Mouse (Mus musculus): ENCODE data around the gene Ppp1r13b. TPM values are rescaled to one million over a fixed set of nuclear protein-coding genes. Genes with fewer than 3 reads are reported as not detected.
A peak's percentile ranks its signal among the peaks of the same experiment; 100 is the strongest.
"Not testable (repeated sequence)": the region's sequence is repeated elsewhere in the genome, so short reads cannot be mapped to it uniquely, and the experiment has no call there.

Ppp1r13b gene
- 17.8 and 19.7 TPM in 2 replicates for polyA plus RNA-seq (2015; fragmentation: Nextera tagmentation; extraction: Ambion mirVana)

DNA sequence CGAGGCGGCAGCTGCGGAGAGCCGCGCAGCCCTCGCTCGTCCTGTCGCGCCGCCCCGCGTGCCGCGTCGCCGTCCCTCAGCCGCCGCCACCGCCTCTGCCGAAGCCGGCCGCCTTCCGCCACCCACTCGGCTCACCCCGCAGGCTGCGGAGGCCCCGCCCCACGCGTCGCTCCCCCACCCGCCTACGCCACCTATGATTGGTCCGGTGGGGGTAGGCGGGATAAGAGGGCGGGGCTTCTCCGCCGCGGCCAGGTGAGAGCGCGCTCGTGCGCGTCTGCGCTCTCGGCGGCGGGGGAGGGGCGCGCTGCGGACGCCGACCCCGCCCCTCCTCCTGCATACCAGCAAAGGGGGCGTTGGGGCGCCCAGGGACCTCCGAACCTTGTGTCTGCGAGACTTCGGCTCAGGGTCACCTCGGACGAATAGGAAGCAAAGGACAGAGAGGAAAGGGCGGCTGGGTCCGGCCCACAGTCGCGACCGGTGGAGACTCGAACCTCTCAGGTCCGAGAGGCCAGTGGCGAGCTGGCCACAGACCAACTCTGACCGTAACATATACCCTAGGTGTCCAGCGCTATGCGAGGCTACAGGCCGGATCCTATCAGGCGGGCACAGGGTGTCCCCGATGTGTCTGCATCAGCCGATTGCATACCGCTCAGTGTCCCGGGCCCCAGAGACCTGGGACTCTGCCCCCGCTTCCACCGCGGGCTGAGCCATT, at the start of gene Ppp1r13b:
TSS of gene Ppp1r13b (minus strand) at position 141 of the 712 bp plus-strand sequence.
- ATAC-seq: peak; percentile 95
- WGBS: under 1% methylated on average over 78 of the region's 80 CpGs
- H3K9ac ChIP-seq (replicated peaks): peak within 1 kb of the TSS; percentile 92
- peak within 1 kb of the TSS; percentile 83 for H3K4me3 ChIP-seq (replicated peaks)
- H3K4me2 ChIP-seq (replicated peaks): peak within 1 kb of the TSS; percentile 82
- H3K27me3 ChIP-seq: peaks cover 39% of the 10 kb centered on the region
- no peaks in the 10 kb centered on the region for H3K9me3 ChIP-seq
- H3K27ac ChIP-seq: peak within 1 kb of the TSS; percentile 94
- H3K4me1 ChIP-seq (replicated peaks): peaks cover 16% of the 10 kb centered on the region
- H3K36me3 ChIP-seq: no peaks in the 10 kb centered on the region

DNA sequence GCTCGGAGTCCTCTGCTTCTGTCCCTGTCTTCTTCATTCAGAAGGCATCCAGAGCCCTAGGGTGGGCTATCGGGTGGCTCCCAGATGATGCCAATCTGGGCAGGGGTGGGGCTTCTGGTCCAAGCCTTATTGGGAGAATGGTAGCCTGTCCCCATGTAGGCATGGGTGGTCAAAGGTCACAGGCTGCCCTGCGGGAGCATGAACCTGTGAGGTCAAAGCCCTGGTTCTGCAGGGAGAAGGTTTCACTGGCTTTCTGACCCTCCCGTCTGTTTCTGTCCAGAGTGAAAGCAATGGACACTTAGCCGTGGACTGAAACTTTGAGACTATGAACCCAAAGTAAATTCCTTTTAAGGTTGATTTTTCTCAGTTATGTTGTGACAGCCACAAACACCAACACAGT, 48.3 kb upstream of the Ppp1r13b start:
- H3K36me3 ChIP-seq: peaks cover 21% of the 10 kb centered on the region

DNA sequence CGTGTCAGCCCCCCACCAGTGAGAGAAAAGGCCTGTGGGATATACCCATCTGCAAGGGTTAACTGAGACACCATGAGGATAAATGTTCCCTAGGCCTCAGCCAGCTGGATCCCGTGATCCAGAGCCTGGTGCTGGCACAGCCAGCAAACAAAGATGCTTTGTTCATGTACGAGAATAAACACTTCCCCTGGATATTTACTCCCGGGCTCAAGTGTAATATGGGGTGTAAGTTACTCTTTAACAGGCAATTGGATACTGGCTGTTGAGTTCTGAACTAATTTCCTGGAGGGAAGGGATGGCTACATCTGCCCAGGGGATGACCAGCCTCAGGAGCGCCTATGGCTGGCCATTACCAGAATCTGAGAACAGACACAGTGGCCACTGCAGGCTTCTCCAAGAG, 43.8 kb upstream of the Ppp1r13b start:
- ATAC-seq: no peak
- no peaks in the 10 kb centered on the region for H3K36me3 ChIP-seq
- H3K4me3 ChIP-seq (replicated peaks): no peak overlapping the region
- no peaks in the 10 kb centered on the region for H3K4me1 ChIP-seq (replicated peaks)
- H3K4me2 ChIP-seq (replicated peaks): no peak overlapping the region
- WGBS: 66% methylated on average over 5 of the region's 5 CpGs
- H3K27me3 ChIP-seq: no peaks in the 10 kb centered on the region
- no peak overlapping the region for H3K27ac ChIP-seq
- no peaks in the 10 kb centered on the region for H3K9me3 ChIP-seq
- no peak overlapping the region; the same call in 1 of the 2 replicates for H3K9ac ChIP-seq (replicated peaks)

More for the DNA sequence above, 48.3 kb upstream of the Ppp1r13b start:
- Histone ChIP-seq H3K4me1 (replicated peaks) (no peaks in the 10 kb centered on the region), H3K4me2 (replicated peaks) (no peak overlapping the region), H3K9me3 (no peaks in the 10 kb centered on the region), H3K27me3 (no peaks in the 10 kb centered on the region), H3K9ac (replicated peaks) (no peak overlapping the region), H3K27ac (no peak overlapping the region), H3K4me3 (replicated peaks) (no peak overlapping the region)
- no peak for ATAC-seq
- 83% methylated on average over 5 of the region's 5 CpGs for WGBS

DNA sequence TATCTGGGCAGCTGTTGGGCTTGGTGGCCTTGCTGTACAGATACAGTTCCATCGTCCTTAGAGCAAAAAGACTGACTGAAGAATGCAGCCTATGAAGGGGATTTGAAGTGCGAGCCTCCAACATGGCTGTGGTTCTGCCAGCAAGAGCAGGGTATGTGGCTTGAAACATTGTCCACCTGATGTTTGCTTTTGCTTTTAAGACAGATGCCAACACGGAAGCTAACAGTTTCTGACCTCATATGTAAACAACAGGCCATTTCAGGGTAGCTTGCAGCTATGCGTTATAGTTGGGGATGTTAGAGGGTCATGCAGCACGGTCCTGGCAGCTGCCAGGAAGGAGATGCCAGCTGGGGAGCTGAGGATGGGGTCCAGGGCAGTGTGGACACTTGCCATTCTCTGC, 42.6 kb upstream of the Ppp1r13b start:
- no peak for ATAC-seq
- WGBS: 81% methylated on average over 5 of the region's 5 CpGs
- H3K9me3 ChIP-seq: no peaks in the 10 kb centered on the region

DNA sequence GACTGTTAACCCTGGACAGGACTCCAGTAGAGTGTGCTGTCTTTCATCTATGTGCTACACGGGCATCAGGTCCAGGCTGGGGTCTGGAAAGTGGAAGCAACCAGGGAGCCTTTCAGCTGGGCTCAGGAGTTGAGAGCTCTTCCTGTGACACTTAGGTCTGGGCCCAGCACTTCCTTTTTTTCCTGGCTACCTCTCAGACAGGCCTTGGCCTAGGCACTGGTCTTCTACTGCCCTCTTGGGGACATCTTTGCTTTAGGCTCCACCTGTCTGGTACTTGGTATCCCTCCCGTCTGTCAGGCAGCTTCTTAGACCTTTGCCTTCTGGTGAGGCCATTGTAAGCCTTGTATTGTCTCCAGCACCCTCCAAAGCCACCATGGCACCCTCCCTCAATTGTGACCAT, 38.8 kb upstream of the Ppp1r13b start:
- H3K4me3 ChIP-seq (replicated peaks): no peak overlapping the region
- H3K27me3 ChIP-seq: no peaks in the 10 kb centered on the region
- H3K27ac ChIP-seq: no peak overlapping the region
- H3K9ac ChIP-seq (replicated peaks): no peak overlapping the region
- no peak overlapping the region for H3K4me2 ChIP-seq (replicated peaks)
- ATAC-seq: no peak
- 55% methylated on average over 2 of the region's 2 CpGs for WGBS
- no peaks in the 10 kb centered on the region for H3K9me3 ChIP-seq
- H3K4me1 ChIP-seq (replicated peaks): peaks cover 8% of the 10 kb centered on the region
- no peaks in the 10 kb centered on the region for H3K36me3 ChIP-seq

More for the DNA sequence above, 42.6 kb upstream of the Ppp1r13b start:
- H3K27me3 ChIP-seq: no peaks in the 10 kb centered on the region
- H3K36me3 ChIP-seq: no peaks in the 10 kb centered on the region
- no peak overlapping the region for H3K4me2 ChIP-seq (replicated peaks)
- no peak overlapping the region for H3K9ac ChIP-seq (replicated peaks)
- H3K4me3 ChIP-seq (replicated peaks): no peak overlapping the region
- no peaks in the 10 kb centered on the region for H3K4me1 ChIP-seq (replicated peaks)
- no peak overlapping the region for H3K27ac ChIP-seq

DNA sequence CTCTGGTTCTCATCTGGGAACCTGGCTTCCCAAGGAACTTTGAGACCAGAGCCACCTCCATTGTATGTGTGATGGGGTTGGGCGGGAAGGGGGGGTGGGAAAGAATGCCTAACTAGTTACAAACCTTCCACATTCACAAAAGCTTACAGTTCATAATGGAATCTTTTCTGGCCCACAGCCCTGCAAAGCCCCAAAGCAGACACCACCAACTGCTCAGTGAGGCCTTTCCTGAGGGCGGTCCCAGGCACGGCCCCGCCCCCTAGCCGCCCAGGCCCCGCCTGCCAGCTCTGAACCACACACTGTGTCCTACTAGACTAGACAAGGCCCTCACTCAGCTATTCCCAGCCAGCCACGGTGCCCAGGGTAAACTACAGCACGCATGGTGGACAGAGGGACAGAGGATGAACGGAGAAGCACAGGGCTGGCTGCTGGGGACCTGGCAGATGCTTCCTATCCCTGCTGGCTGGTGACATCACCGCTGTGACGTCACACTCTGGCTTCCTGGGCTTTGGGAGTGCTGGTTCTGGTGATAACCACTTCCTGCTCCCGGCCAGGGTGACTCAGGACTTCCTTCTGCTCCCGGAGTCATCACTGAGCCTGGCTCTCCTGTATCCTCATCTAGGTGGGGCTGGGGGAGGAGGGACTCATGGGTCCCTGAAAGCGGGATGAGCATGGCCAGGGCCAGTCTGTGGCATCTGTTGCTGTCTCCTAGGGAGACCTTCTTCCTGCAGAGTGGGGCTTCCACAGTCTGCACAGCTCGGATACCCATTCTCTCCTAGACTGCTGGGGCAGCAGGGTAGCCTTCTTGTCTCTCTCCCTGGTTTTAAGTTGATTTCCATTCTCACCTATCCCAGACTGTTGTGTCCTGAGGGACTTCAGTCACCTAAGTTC, 38.1 kb upstream of the Ppp1r13b start:
- not testable (repeated sequence) for H3K9me3 ChIP-seq; H3K4me1 ChIP-seq (replicated peaks); H3K4me2 ChIP-seq (replicated peaks); H3K27me3 ChIP-seq; H3K9ac ChIP-seq (replicated peaks); H3K36me3 ChIP-seq; H3K27ac ChIP-seq; H3K4me3 ChIP-seq (replicated peaks)
- peak; percentile 49; the same call in 1 of the 2 replicates for ATAC-seq
- WGBS: 69% methylated on average over 9 of the region's 15 CpGs

DNA sequence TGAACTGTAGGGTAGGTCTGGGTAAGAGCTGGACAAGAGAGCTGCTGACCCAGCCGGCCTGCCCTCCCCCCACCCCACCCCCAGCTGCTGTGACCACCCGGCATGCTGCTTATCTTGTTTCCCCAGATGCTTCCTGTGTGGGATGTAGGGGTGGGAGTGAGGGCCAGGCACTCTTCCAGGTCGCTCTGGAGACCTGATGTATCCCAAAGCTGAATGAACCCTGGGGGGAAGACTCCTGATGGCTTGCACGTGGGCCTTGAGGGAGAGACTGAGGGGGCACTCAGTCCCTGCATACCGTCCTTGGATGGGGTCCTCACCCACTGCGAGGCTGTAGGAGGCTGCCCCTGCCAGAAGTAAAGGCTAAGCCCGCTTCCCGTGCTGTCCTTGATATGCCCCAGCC, 37.2 kb upstream of the Ppp1r13b start:
- 60% methylated on average over 8 of the region's 8 CpGs for WGBS
- Histone ChIP-seq H3K27ac (no peak overlapping the region), H3K4me1 (replicated peaks) (peaks cover 8% of the 10 kb centered on the region), H3K9me3 (no peaks in the 10 kb centered on the region), H3K36me3 (no peaks in the 10 kb centered on the region), H3K4me2 (replicated peaks) (no peak overlapping the region), H3K27me3 (no peaks in the 10 kb centered on the region), H3K9ac (replicated peaks) (no peak overlapping the region), H3K4me3 (replicated peaks) (no peak overlapping the region)
- no peak for ATAC-seq

DNA sequence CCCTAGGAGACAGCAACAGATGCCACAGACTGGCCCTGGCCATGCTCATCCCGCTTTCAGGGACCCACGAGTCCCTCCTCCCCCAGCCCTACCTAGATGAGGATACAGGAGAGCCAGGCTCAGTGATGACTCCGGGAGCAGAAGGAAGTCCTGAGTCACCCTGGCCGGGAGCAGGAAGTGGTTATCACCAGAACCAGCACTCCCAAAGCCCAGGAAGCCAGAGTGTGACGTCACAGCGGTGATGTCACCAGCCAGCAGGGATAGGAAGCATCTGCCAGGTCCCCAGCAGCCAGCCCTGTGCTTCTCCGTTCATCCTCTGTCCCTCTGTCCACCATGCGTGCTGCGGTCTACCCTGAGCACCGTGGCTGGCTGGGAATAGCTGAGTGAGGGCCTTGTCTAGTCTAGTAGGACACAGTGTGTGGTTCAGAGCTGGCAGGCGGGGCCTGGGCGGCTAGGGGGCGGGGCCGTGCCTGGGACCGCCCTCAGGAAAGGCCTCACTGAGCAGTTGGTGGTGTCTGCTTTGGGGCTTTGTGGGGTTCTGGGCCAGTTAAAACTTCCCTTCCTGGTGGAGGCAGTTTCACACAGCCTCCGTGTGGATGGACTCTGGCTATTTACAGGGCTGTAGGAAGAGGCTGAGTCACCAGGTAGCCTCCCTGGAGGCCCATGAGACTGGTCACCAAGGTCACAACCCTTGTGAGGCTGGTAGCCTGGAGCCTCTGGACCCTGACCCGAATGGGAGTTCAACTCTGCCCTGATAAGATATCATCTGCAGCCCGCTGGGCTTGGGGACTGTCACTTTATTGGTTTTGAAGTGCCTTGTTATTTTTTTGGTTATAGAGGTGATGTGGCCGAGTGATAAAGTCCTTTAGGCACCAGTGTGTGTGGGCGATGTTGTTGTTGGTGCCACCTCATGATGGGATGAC, 36.4 kb upstream of the Ppp1r13b start:
- not testable (repeated sequence) for H3K9ac ChIP-seq (replicated peaks); H3K4me2 ChIP-seq (replicated peaks); H3K4me1 ChIP-seq (replicated peaks); H3K36me3 ChIP-seq; H3K27me3 ChIP-seq; H3K4me3 ChIP-seq (replicated peaks); H3K9me3 ChIP-seq; H3K27ac ChIP-seq
- peak; percentile 69; the same call in 1 of the 2 replicates for ATAC-seq
- WGBS: 74% methylated on average over 16 of the region's 20 CpGs

DNA sequence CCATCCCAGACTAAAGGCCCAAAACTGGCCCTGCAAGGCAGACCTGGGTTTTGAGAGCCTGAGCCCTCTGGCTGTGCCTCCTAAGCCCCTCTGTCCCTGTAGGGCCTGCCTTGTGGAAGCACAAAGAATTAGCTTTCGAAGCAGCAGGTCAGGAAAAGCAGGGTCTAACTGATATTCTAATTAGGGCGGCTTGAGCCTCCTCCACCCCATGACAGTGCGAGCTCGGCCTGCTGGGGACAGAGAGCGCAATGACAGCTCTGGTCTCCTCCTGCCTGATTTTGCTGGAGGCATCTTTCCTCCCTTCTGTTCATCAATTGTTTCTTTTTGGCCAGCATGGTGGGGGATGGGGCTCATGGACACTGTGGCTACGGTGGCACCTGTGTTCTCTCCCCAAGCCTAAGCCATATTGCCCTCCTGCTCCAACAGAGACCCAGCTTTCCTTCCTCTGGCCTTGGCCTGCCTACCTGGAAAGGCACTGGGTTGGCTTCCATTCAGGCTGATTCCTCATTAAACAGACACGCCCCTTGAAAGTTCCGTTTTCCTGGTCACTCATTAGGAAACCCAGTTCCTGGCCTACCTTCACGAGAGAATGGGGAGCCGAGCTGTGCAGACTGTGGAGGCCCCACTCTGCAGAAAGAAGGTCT, 35.6 kb upstream of the Ppp1r13b start:
- 60% methylated on average over 10 of the region's 10 CpGs for WGBS
- ATAC-seq: no peak
- H3K4me2 ChIP-seq (replicated peaks): no peak overlapping the region
- no peak overlapping the region for H3K27ac ChIP-seq
- no peak overlapping the region for H3K4me3 ChIP-seq (replicated peaks)
- no peaks in the 10 kb centered on the region for H3K27me3 ChIP-seq
- H3K4me1 ChIP-seq (replicated peaks): peaks cover 8% of the 10 kb centered on the region
- no peaks in the 10 kb centered on the region for H3K9me3 ChIP-seq
- 0 out of 2 replicates have a peak overlapping the region, but pooled peaks have one; percentile 6 for H3K9ac ChIP-seq (replicated peaks)
- no peaks in the 10 kb centered on the region for H3K36me3 ChIP-seq

DNA sequence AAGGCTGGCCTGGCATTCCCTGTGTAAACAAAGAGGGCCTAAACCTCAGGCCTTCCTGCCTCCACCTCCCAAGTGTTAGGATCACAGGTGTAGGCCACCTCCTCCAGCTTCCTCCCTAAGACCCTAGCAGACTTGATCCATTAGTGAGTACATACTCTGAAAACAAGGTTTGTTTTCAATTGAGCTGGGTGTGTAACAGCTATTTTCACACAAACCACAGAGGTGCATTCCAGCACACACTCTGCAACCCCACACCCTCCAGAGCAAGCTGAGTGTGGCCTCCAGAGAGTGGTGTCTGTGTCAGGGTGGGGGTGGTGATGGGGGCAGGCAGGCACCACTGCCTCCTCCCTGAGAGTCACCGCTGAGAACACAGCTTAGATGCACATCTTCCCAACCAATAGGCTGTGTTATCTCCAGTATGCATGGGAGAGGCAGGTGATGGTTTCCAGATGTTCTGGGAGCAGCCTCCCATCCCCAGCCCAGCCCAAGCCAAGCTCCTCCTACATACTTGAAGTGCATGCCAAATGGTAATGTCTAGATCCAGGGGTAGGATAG, 30.8 kb upstream of the Ppp1r13b start:
- peaks cover 12% of the 10 kb centered on the region for H3K4me1 ChIP-seq (replicated peaks)
- WGBS: 70% methylated on average over 1 of the region's 1 CpGs
- H3K36me3 ChIP-seq: no peaks in the 10 kb centered on the region
- H3K4me2 ChIP-seq (replicated peaks): no peak overlapping the region
- no peak overlapping the region for H3K9ac ChIP-seq (replicated peaks)
- no peak overlapping the region for H3K4me3 ChIP-seq (replicated peaks)
- H3K27ac ChIP-seq: no peak overlapping the region
- ATAC-seq: no peak
- no peaks in the 10 kb centered on the region for H3K9me3 ChIP-seq
- no peaks in the 10 kb centered on the region for H3K27me3 ChIP-seq

Data from midbrain, embryonic 13.5 days (tissue).